In the genomic region with DNA sequence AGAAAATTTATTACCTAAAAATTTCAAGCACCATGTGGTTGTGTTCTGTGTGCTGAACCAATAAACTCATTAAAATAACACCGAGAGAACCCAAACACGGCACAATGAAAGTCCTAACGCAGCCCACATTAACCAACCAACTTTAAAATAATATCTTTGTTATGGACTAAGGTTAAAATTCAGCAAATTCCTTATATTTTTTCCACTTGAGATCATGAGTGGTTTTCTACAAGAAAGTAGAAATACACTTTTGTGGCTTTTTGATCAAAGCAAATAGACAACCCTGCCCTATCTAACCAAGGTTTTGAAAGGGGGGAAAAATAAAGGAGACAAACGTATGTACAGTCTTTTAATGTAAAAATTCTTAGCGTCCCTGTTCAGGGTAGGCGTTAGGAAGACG, we compare ENCODE assay signal across 16 mouse cellular contexts. TPM values are rescaled to one million over a fixed set of nuclear protein-coding genes. Genes with fewer than 3 reads are reported as not detected.
"Had no signal": no experiment of that assay in that cellular context is flagged by ENCODE, and none has a peak within 500 bp of the region (broad histone marks: within the 10 kb centered on the region; RNA-seq: fewer than 3 reads in every experiment).

No protein-coding gene starts in this region.

- H3K9ac ChIP-seq: lung, embryonic 14.5 days; midbrain, embryonic 13.5 days; midbrain, embryonic 15.5 days; neural tube, embryonic 12.5 days; stomach, embryonic 15.5 days had no signal

- H3K4me3 ChIP-seq: megakaryocyte, embryonic 14.5 days; midbrain, embryonic 13.5 days; midbrain, embryonic 15.5 days; neural tube, embryonic 12.5 days; stomach, embryonic 15.5 days had no signal

- ATAC-seq: midbrain, embryonic 15.5 days had no signal

- H3K4me2 ChIP-seq: lung, embryonic 14.5 days; midbrain, embryonic 13.5 days; midbrain, embryonic 15.5 days; stomach, embryonic 15.5 days had no signal

- H3K4me1 ChIP-seq: megakaryocyte, embryonic 14.5 days; stomach, embryonic 15.5 days had no signal

- DNase-seq: lung, adult 18-20 months; right cerebral cortex, postnatal 14 days; thymus, adult 2 months; thymus, postnatal 25 days; thymus, postnatal 4 days had no signal

- H3K9me3 ChIP-seq: midbrain, embryonic 13.5 days; midbrain, embryonic 15.5 days; neural tube, embryonic 12.5 days; stomach, embryonic 15.5 days had no signal

- H3K36me3 ChIP-seq: midbrain, embryonic 13.5 days; midbrain, embryonic 15.5 days; neural tube, embryonic 12.5 days; stomach, embryonic 15.5 days had no signal

- H3K27ac ChIP-seq: midbrain, embryonic 13.5 days; midbrain, embryonic 15.5 days; neural tube, embryonic 12.5 days; stomach, embryonic 15.5 days; stomach, postnatal 0 days had no signal

RNA-seq across cellular contexts. Expression of a gene that starts 9.3 kb away (rescaled TPM):
- polyA plus RNA-seq: liver, embryonic 16.5 days; lung, embryonic 14.5 days; lung, embryonic 16.5 days; stomach, embryonic 15.5 days; stomach, postnatal 0 days; testis, adult 2 months; thymus, adult 2 months; urinary bladder, adult 2 months had no signal
